In genomic region chr17:34922939-34923338, GRCm38 (mm10) we compare ENCODE assay signal across 12 mouse cellular contexts. TPM values are rescaled to one million over a fixed set of nuclear protein-coding genes. Genes with fewer than 3 reads are reported as not detected.
DNase-seq lines count a peak whose midpoint lies in the region; ATAC-seq and TF ChIP-seq lines count a peak whose summit lies in the region.
"Had no signal": no experiment of that assay in that cellular context is flagged by ENCODE, and none has a peak within 500 bp of the region (broad histone marks: within the 10 kb centered on the region; RNA-seq: fewer than 3 reads in every experiment).

No protein-coding gene starts in this region.

- no peaks in the 10 kb centered on the region for H3K36me3 ChIP-seq in kidney, embryonic 14.5 days (ENCODE audit: control insufficient read depth, insufficient read depth, low read length)
- no peaks in the 10 kb centered on the region for H3K36me3 ChIP-seq in E14TG2a.4 (ENCODE audit: insufficient read depth, low read length)
- no peaks in the 10 kb centered on the region for H3K36me3 ChIP-seq in liver, postnatal 0 days (replicated peaks; ENCODE audit: insufficient read depth, low read length)

- peak; percentile 63; the same call in 1 of the 2 replicates for ATAC-seq in kidney, embryonic 14.5 days (ENCODE audit: low FRiP score, low TSS enrichment)
- peak; percentile 41; the same call in 1 of the 2 replicates for ATAC-seq in liver, postnatal 0 days
- ATAC-seq in CD4-positive, CD25-positive, alpha-beta regulatory T cell, adult 4 months = no peak
- no peak for ATAC-seq in erythroid progenitor cell, adult 5-6 weeks (replicated peaks; ENCODE audit: low FRiP score, poor library complexity, severe bottlenecking)

- intact Hi-C loops in left cerebral cortex, postnatal 25 days (cut with DNase I) = no loop called here

- H3K9me3 ChIP-seq in kidney, embryonic 14.5 days (ENCODE audit: control insufficient read depth, low read length) = no peaks in the 10 kb centered on the region
- H3K9me3 ChIP-seq in E14TG2a.4 (ENCODE audit: low read length) = no peaks in the 10 kb centered on the region
- no peaks in the 10 kb centered on the region for H3K9me3 ChIP-seq in liver, postnatal 0 days (ENCODE audit: low read length)

- DNase-seq in kidney, adult 11 months = no peak
- DNase-seq in 3T3-L1 (ENCODE audit: low read depth, low spot score) = peak; percentile 48
- no peak for DNase-seq in liver, postnatal 0 days
- DNase-seq in left cerebral cortex, postnatal 25 days (ENCODE audit: low spot score in 2 of 2) = no peak
- DNase-seq: adrenal gland, postnatal 10 days; cerebellum, postnatal 25 days; lung, postnatal 10 days had no signal

- H3K9ac ChIP-seq in kidney, embryonic 14.5 days (ENCODE audit: low read depth, low read length) = no peak overlapping the region
- H3K9ac ChIP-seq in liver, postnatal 0 days (replicated peaks) = no peak overlapping the region

- TF ChIP-seq EP300 in liver, postnatal 0 days (IDR thresholded peaks at IDR 0.05; ENCODE audit: low read depth) = no peak

- H3K4me2 ChIP-seq in kidney, embryonic 14.5 days (replicated peaks; ENCODE audit: low read depth, low read length) = no peak overlapping the region
- no peak overlapping the region for H3K4me2 ChIP-seq in liver, postnatal 0 days (ENCODE audit: low read depth, low read length)

- H3K27me3 ChIP-seq in kidney, embryonic 14.5 days (ENCODE audit: control insufficient read depth, insufficient read depth, low read length) = no peaks in the 10 kb centered on the region
- no peaks in the 10 kb centered on the region; the same call in 1 of the 2 replicates for H3K27me3 ChIP-seq in E14TG2a.4 (ENCODE audit: insufficient read depth, low read length)
- no peaks in the 10 kb centered on the region for H3K27me3 ChIP-seq in liver, postnatal 0 days (ENCODE audit: insufficient read depth, low read length)

- no peak overlapping the region for H3K4me3 ChIP-seq in kidney, embryonic 14.5 days (ENCODE audit: low read length)
- H3K4me3 ChIP-seq in E14TG2a.4 (replicated peaks; ENCODE audit: low read length) = no peak overlapping the region
- no peak overlapping the region for H3K4me3 ChIP-seq in liver, postnatal 0 days (ENCODE audit: low read depth, low read length)

- no peaks in the 10 kb centered on the region; the same call in 1 of the 2 replicates for H3K4me1 ChIP-seq in kidney, embryonic 14.5 days (ENCODE audit: control insufficient read depth, insufficient read depth, low read length)
- H3K4me1 ChIP-seq in E14TG2a.4 (replicated peaks; ENCODE audit: low read depth, low read length) = peaks cover 17% of the 10 kb centered on the region
- no peaks in the 10 kb centered on the region; the same call in 1 of the 2 replicates for H3K4me1 ChIP-seq in liver, postnatal 0 days (ENCODE audit: insufficient read depth)

- WGBS in kidney, embryonic 14.5 days = 35% methylated on average over 6 of the region's 6 CpGs
- 51% methylated on average over 6 of the region's 6 CpGs for WGBS in liver, postnatal 0 days (ENCODE audit: insufficient replicate concordance)

- no peak overlapping the region for H3K27ac ChIP-seq in kidney, embryonic 14.5 days (ENCODE audit: low read depth, low read length)
- H3K27ac ChIP-seq in liver, postnatal 0 days (ENCODE audit: low read depth) = no peak overlapping the region

- TF ChIP-seq CTCF in E14TG2a.4 (conservative IDR thresholded peaks at IDR 0.05; ENCODE audit: low read length) = peak; percentile 43
- TF ChIP-seq CTCF in liver, postnatal 0 days (IDR thresholded peaks at IDR 0.05; ENCODE audit: low read depth) = peak; percentile 50

RNA-seq across cellular contexts. Expression of gene Neu1, which starts 8.1 kb away (rescaled TPM):
- 19.6 and 23.2 TPM in 2 replicates for polyA plus RNA-seq in kidney, embryonic 14.5 days (2014; fragmentation: Nextera tagmentation; extraction: Ambion mirVana)
- polyA plus RNA-seq in liver, postnatal 0 days (2015; fragmentation: Nextera tagmentation; extraction: Ambion mirVana) = 35.6 and 40.3 TPM in 2 replicates
- 10 to 100 TPM; 32.5 to 40.6 TPM for polyA plus RNA-seq in CD4-positive, CD25-positive, alpha-beta regulatory T cell, adult 4 months (2017; shearing (Covaris generic))
- total RNA-seq in left cerebral cortex, postnatal 25 days (2021) = 10 to 100 TPM; 42.9 to 44.0 TPM
- total RNA-seq in erythroid progenitor cell, adult 5-6 weeks (2015; ENCODE audit: low replicate concordance) = 3.8 and 5.0 TPM in 2 replicates
- total RNA-seq in erythroid progenitor cell, adult 5-6 weeks (2017; ENCODE audit: low replicate concordance) = 3.9 and 5.1 TPM in 2 replicates

RNA-seq across cellular contexts. Expression of gene Slc44a4, which starts 8.7 kb away (rescaled TPM):
- polyA plus RNA-seq in kidney, embryonic 14.5 days (2014; fragmentation: Nextera tagmentation; extraction: Ambion mirVana) = 5.4 and 7.7 TPM in 2 replicates
- polyA plus RNA-seq in liver, postnatal 0 days (2015; fragmentation: Nextera tagmentation; extraction: Ambion mirVana) = 3.5 and 3.6 TPM in 2 replicates
- not detected for polyA plus RNA-seq in CD4-positive, CD25-positive, alpha-beta regulatory T cell, adult 4 months (2017; shearing (Covaris generic))
- under 1 TPM; 0.55 to 0.66 TPM for total RNA-seq in left cerebral cortex, postnatal 25 days (2021)
- total RNA-seq in erythroid progenitor cell, adult 5-6 weeks (2015; ENCODE audit: low replicate concordance) = not detected in 2 replicates
- not detected in 2 replicates for total RNA-seq in erythroid progenitor cell, adult 5-6 weeks (2017; ENCODE audit: low replicate concordance)
- polyA plus RNA-seq: heart, embryonic 14.5 days had no signal

RNA-seq across cellular contexts. Expression of gene Ehmt2, which starts 24.7 kb away (rescaled TPM):
- 70.5 and 76.9 TPM in 2 replicates for polyA plus RNA-seq in kidney, embryonic 14.5 days (2014; fragmentation: Nextera tagmentation; extraction: Ambion mirVana)
- 11.1 TPM in 2 replicates for polyA plus RNA-seq in liver, postnatal 0 days (2015; fragmentation: Nextera tagmentation; extraction: Ambion mirVana)
- polyA plus RNA-seq in CD4-positive, CD25-positive, alpha-beta regulatory T cell, adult 4 months (2017; shearing (Covaris generic)) = 10 to 100 TPM; 21.8 to 30.5 TPM
- 100 to 1,000 TPM; 166 to 167 TPM for total RNA-seq in left cerebral cortex, postnatal 25 days (2021)
- 15.1 and 28.5 TPM in 2 replicates for total RNA-seq in erythroid progenitor cell, adult 5-6 weeks (2015; ENCODE audit: low replicate concordance)
- 7.0 and 8.3 TPM in 2 replicates for total RNA-seq in erythroid progenitor cell, adult 5-6 weeks (2017; ENCODE audit: low replicate concordance)

RNA-seq across cellular contexts. Expression of gene C2, which starts 24.9 kb away (rescaled TPM):
- polyA plus RNA-seq in kidney, embryonic 14.5 days (2014; fragmentation: Nextera tagmentation; extraction: Ambion mirVana) = 1.7 and 1.9 TPM in 2 replicates
- 35.7 and 37.3 TPM in 2 replicates for polyA plus RNA-seq in liver, postnatal 0 days (2015; fragmentation: Nextera tagmentation; extraction: Ambion mirVana)
- polyA plus RNA-seq in CD4-positive, CD25-positive, alpha-beta regulatory T cell, adult 4 months (2017; shearing (Covaris generic)) = 1 to 10 TPM; 1.1 to 2.5 TPM
- 1 to 10 TPM; 1.5 to 3.6 TPM for total RNA-seq in left cerebral cortex, postnatal 25 days (2021)
- total RNA-seq in erythroid progenitor cell, adult 5-6 weeks (2015; ENCODE audit: low replicate concordance) = 15.5 and 23.5 TPM in 2 replicates
- total RNA-seq in erythroid progenitor cell, adult 5-6 weeks (2017; ENCODE audit: low replicate concordance) = 1.8 TPM in 1 of 2 replicates, not detected in the other

RNA-seq across cellular contexts. Expression of gene Hspa1b, which starts 36.1 kb away (rescaled TPM):
- polyA plus RNA-seq in kidney, embryonic 14.5 days (2014; fragmentation: Nextera tagmentation; extraction: Ambion mirVana) = 0.54 and 0.80 TPM in 2 replicates
- 0.06 and 0.12 TPM in 2 replicates for polyA plus RNA-seq in liver, postnatal 0 days (2015; fragmentation: Nextera tagmentation; extraction: Ambion mirVana)
- polyA plus RNA-seq in CD4-positive, CD25-positive, alpha-beta regulatory T cell, adult 4 months (2017; shearing (Covaris generic)) = 1 to 10 TPM in 1 of 2 experiments, under 1 TPM in 1; 0.84 to 3.7 TPM
- 10 to 100 TPM in 1 of 2 experiments, 1 to 10 TPM in 1; 9.9 to 15.0 TPM for total RNA-seq in left cerebral cortex, postnatal 25 days (2021)
- 2.5 and 4.0 TPM in 2 replicates for total RNA-seq in erythroid progenitor cell, adult 5-6 weeks (2015; ENCODE audit: low replicate concordance)
- total RNA-seq in erythroid progenitor cell, adult 5-6 weeks (2017; ENCODE audit: low replicate concordance) = 1.0 and 3.3 TPM in 2 replicates

Comparison
In these comparisons a context has a peak if more than half of its experiments do, and no peak if none do; other contexts are left out.
1. ATAC-seq: peak in kidney, embryonic 14.5 days (single experiment) and liver, postnatal 0 days (single experiment); none in CD4-positive, CD25-positive, alpha-beta regulatory T cell, adult 4 months (single experiment) and erythroid progenitor cell, adult 5-6 weeks (single experiment).